Mouse (Mus musculus): ENCODE results near the gene Spint5.
A peak's percentile ranks its signal among the peaks of the same experiment; 100 is the strongest.

The Spint5 gene

GRCm38 (mm10) chr2:164737377-164738090, 22.4 kb downstream of the Spint5 start:
- no peak for DNase-seq

- no peak for DNase-seq
These were observed 24.8 kb downstream of the Spint5 start for GRCm38 (mm10) chr2:164739876-164740275.

- DNase-seq, result no peak
These were observed 29.9 kb downstream of the Spint5 start for GRCm38 (mm10) chr2:164744987-164745386.

- peak; percentile 98 for DNase-seq
These were observed 30.9 kb downstream of the Spint5 start, which contains the start of the genes Wfdc3 and Dnttip1 for GRCm38 (mm10) chr2:164745843-164746479. TSS of gene Wfdc3 (minus strand) at chr2:164745931. TSS of gene Dnttip1 (plus strand) at chr2:164745983.

GRCm38 (mm10) chr2:164746693-164747092, 31.6 kb downstream of the Spint5 start:
- peak; percentile 23 for DNase-seq

- DNase-seq, result no peak
These were observed 33.1 kb downstream of the Spint5 start for GRCm38 (mm10) chr2:164748191-164748590.

GRCm38 (mm10) chr2:164748991-164749390, 33.9 kb downstream of the Spint5 start:
- DNase-seq, result no peak

- no peak for DNase-seq
These were observed 37.3 kb downstream of the Spint5 start for GRCm38 (mm10) chr2:164752454-164752853.

- DNase-seq, result no peak
These were observed 39.0 kb downstream of the Spint5 start for GRCm38 (mm10) chr2:164754105-164754504.

- DNase-seq, result no peak
These were observed 39.7 kb downstream of the Spint5 start for GRCm38 (mm10) chr2:164754800-164755199.

- DNase-seq, result no peak
These were observed 42.7 kb downstream of the Spint5 start for GRCm38 (mm10) chr2:164757841-164758240.

GRCm38 (mm10) chr2:164758692-164759091, 43.6 kb downstream of the Spint5 start:
- no peak for DNase-seq

GRCm38 (mm10) chr2:164760059-164760833, 45.1 kb downstream of the Spint5 start:
- DNase-seq, result no peak

GRCm38 (mm10) chr2:164761502-164761901, 46.4 kb downstream of the Spint5 start:
- DNase-seq, result no peak

- no peak for DNase-seq
These were observed 46.9 kb downstream of the Spint5 start for GRCm38 (mm10) chr2:164761971-164762370.

GRCm38 (mm10) chr2:164762593-164762992, 47.5 kb downstream of the Spint5 start:
- DNase-seq, result no peak

- no peak for DNase-seq
These were observed 50.7 kb downstream of the Spint5 start for GRCm38 (mm10) chr2:164765841-164766240.

Measured in thymus, postnatal 14 days (tissue).